Mouse (Mus musculus) MEL (cell line): ENCODE results near the gene Letm1. TPM values are rescaled to one million over a fixed set of nuclear protein-coding genes. Genes with fewer than 3 reads are reported as not detected.

ENCODE experiments used
- DNase-seq: peaks from one replicate; pipeline ENCODE4 v3.0.0; 2011; ENCODE audit warnings: low read depth, low spot score
- H3K27ac ChIP-seq: 2 replicates; pipeline ENCODE4 v1.5.1; 2012; ENCODE audit warnings: low read depth, mild to moderate bottlenecking, control low read depth, low read length, moderate library complexity; ENCODE audit not compliant: control insufficient read depth
- H3K27me3 ChIP-seq, 2 experiments: fragments of 150-350 bp in 1 of 2; sonication (generic) in 1 of 2; 2 replicates each; pipeline ENCODE4 v1.6.1; 2012; ENCODE audit warnings: low read length in 2 of 2, mild to moderate bottlenecking in 2 of 2, improper control_type of control experiment in 1 of 2, moderate library complexity in 1 of 2; ENCODE audit not compliant: insufficient read depth in 2 of 2, control insufficient read depth in 1 of 2
- H3K36me3 ChIP-seq, 2 experiments: 2 replicates each; pipeline ENCODE4 v1.6.1; 2012 to 2014; ENCODE audit warnings: low read length in 2 of 2, improper control_type of control experiment in 1 of 2, inconsistent platforms in 1 of 2, mild to moderate bottlenecking in 1 of 2; ENCODE audit not compliant: insufficient read depth in 2 of 2, control insufficient read depth in 1 of 2
- H3K4me1 ChIP-seq, 2 experiments: fragments of 150-350 bp in 1 of 2; sonication (generic) in 1 of 2; 2 replicates each; pipeline ENCODE4 v1.6.1; 2012; ENCODE audit warnings: low read length in 2 of 2, improper control_type of control experiment in 1 of 2, mild to moderate bottlenecking in 1 of 2; ENCODE audit not compliant: insufficient read depth in 2 of 2, control insufficient read depth in 1 of 2
- H3K4me3 ChIP-seq, 2 experiments: fragments of 150-350 bp in 1 of 2; sonication (generic) in 1 of 2; 2 replicates each; pipeline ENCODE4 v1.5.1; 2012; ENCODE audit warnings: low read depth in 2 of 2, low read length in 2 of 2, mild to moderate bottlenecking in 2 of 2, moderate library complexity in 2 of 2, control low read depth in 1 of 2, improper control_type of control experiment in 1 of 2; ENCODE audit not compliant: control insufficient read depth in 1 of 2, insufficient read depth in 1 of 2
- H3K79me2 ChIP-seq: 2 replicates; pipeline ENCODE4 v1.6.1; 2012; ENCODE audit warnings: mild to moderate bottlenecking, low read length, moderate library complexity; ENCODE audit not compliant: control insufficient read depth, poor library complexity, insufficient read depth
- H3K9ac ChIP-seq: 2 replicates; pipeline ENCODE4 v1.6.1; 2012; ENCODE audit warnings: low read depth, mild to moderate bottlenecking, control low read depth, low read length, moderate library complexity; ENCODE audit not compliant: control insufficient read depth, poor library complexity, severe bottlenecking
- H3K9me3 ChIP-seq: fragments of 150-350 bp; sonication (generic); replicated peaks from 2 replicates; pipeline ENCODE4 v1.6.1; 2012; ENCODE audit warnings: mild to moderate bottlenecking, low read length, improper control_type of control experiment, moderate library complexity; ENCODE audit not compliant: insufficient read depth
- BHLHE40 ChIP-seq: IDR thresholded peaks from 2 replicates; pipeline ENCODE4 v1.6.1; 2012; ENCODE audit warnings: low read depth, mild to moderate bottlenecking, inconsistent platforms, low read length, improper control_type of control experiment, borderline replicate concordance
- CHD1 ChIP-seq: IDR thresholded peaks from 2 replicates; pipeline ENCODE4 v1.6.1; 2012; ENCODE audit warnings: low read depth, mild to moderate bottlenecking, inconsistent platforms, low read length, improper control_type of control experiment
- ELF1 ChIP-seq: IDR thresholded peaks from 2 replicates; pipeline ENCODE4 v1.6.1; 2014; ENCODE audit warnings: low read depth, mild to moderate bottlenecking, inconsistent platforms, low read length, improper control_type of control experiment, moderate library complexity
- ETS1 ChIP-seq: IDR thresholded peaks from 2 replicates; pipeline ENCODE4 v1.6.1; 2012; ENCODE audit warnings: low read depth, mild to moderate bottlenecking, inconsistent platforms, low read length, improper control_type of control experiment, moderate library complexity
- GATA1 ChIP-seq: IDR thresholded peaks from 2 replicates; pipeline ENCODE4 v1.6.1; 2011; ENCODE audit warnings: low read depth, low read length, improper control_type of control experiment
- JUND ChIP-seq: IDR thresholded peaks from 2 replicates; pipeline ENCODE4 v1.6.1; 2011; ENCODE audit warnings: low read depth, mild to moderate bottlenecking, improper control_type of control experiment, low read length
- KAT2A ChIP-seq: conservative IDR thresholded peaks from 2 replicates; pipeline ENCODE4 v1.6.1; 2012; ENCODE audit warnings: low read depth, low read length, improper control_type of control experiment, inconsistent platforms
- MAZ ChIP-seq: IDR thresholded peaks from 2 replicates; pipeline ENCODE4 v1.6.1; 2012; ENCODE audit warnings: low read depth, mild to moderate bottlenecking, inconsistent platforms, low read length, improper control_type of control experiment
- MEF2A ChIP-seq: IDR thresholded peaks from 2 replicates; pipeline ENCODE4 v1.6.1; 2014; ENCODE audit warnings: low read depth, mild to moderate bottlenecking, inconsistent platforms, low read length, improper control_type of control experiment; ENCODE audit not compliant: poor library complexity, insufficient replicate concordance, severe bottlenecking; ENCODE audit errors: extremely low read depth
- MXI1 ChIP-seq: IDR thresholded peaks from 2 replicates; pipeline ENCODE4 v1.6.1; 2011; ENCODE audit warnings: mild to moderate bottlenecking, low read depth, low read length, improper control_type of control experiment
- MYB ChIP-seq: IDR thresholded peaks from 2 replicates; pipeline ENCODE4 v1.6.1; 2011; ENCODE audit warnings: mild to moderate bottlenecking, low read depth, low read length, improper control_type of control experiment
- MYC ChIP-seq: IDR thresholded peaks from 2 replicates; pipeline ENCODE4 v1.6.1; 2011; ENCODE audit warnings: low read depth, mild to moderate bottlenecking, low read length, improper control_type of control experiment, moderate library complexity
- NELFE ChIP-seq: IDR thresholded peaks from 2 replicates; pipeline ENCODE4 v1.6.1; 2011; ENCODE audit warnings: low read depth, low read length, improper control_type of control experiment
- POLR2AphosphoS5 ChIP-seq: IDR thresholded peaks from 2 replicates; pipeline ENCODE4 v1.6.1; 2012; ENCODE audit warnings: low read depth, borderline replicate concordance, mild to moderate bottlenecking, inconsistent platforms, low read length, moderate library complexity, mixed read lengths
- RAD21 ChIP-seq: IDR thresholded peaks from 2 replicates; pipeline ENCODE4 v1.6.1; 2011; ENCODE audit warnings: mild to moderate bottlenecking, low read depth, low read length, improper control_type of control experiment
- TAL1 ChIP-seq: IDR thresholded peaks from 2 replicates; pipeline ENCODE4 v1.6.1; 2012; ENCODE audit warnings: mild to moderate bottlenecking, inconsistent platforms, low read length, moderate library complexity, mixed read lengths
- UBTF ChIP-seq: IDR thresholded peaks from 2 replicates; pipeline ENCODE4 v1.6.1; 2012; ENCODE audit warnings: low read depth, mild to moderate bottlenecking, inconsistent platforms, low read length, improper control_type of control experiment, moderate library complexity, borderline replicate concordance; ENCODE audit not compliant: insufficient read depth
- USF1 ChIP-seq: IDR thresholded peaks from 2 replicates; pipeline ENCODE4 v1.6.1; 2014; ENCODE audit warnings: low read depth, mild to moderate bottlenecking, inconsistent platforms, low read length, improper control_type of control experiment, moderate library complexity
- USF2 ChIP-seq, 2 experiments: IDR thresholded peaks; 2 replicates each; pipeline ENCODE4 v1.6.1; 2011 to 2012; ENCODE audit warnings: improper control_type of control experiment in 2 of 2, low read length in 2 of 2, borderline replicate concordance in 1 of 2, inconsistent platforms in 1 of 2, low read depth in 1 of 2, mild to moderate bottlenecking in 1 of 2; ENCODE audit not compliant: insufficient read depth in 1 of 2
- ZKSCAN1 ChIP-seq: IDR thresholded peaks from 2 replicates; pipeline ENCODE4 v1.6.1; 2012; ENCODE audit warnings: low read depth, mild to moderate bottlenecking, inconsistent platforms, low read length, improper control_type of control experiment, moderate library complexity
- ZNF384 ChIP-seq: IDR thresholded peaks from 2 replicates; pipeline ENCODE4 v1.6.1; 2012; ENCODE audit warnings: low read depth, mild to moderate bottlenecking, inconsistent platforms, low read length, improper control_type of control experiment
- polyA plus RNA-seq, 2 experiments: library from polyadenylated mRNA; stranded (reverse) in 1 of 2; unstranded in 1 of 2; fragments of >175 nt in 1 of 2; fragments of >200 nt in 1 of 2; gene quantifications; 2 replicates each; pipeline versions ENCODE4 v1.2.1 to v1.2.4; 2012; ENCODE audit warnings: low replicate concordance in 2 of 2, low read depth in 1 of 2; ENCODE audit not compliant: insufficient read length in 2 of 2, insufficient read depth in 1 of 2, missing spikeins in 1 of 2
- total RNA-seq: library from RNA; depleted of rRNA; stranded (reverse); fragments of 300-350 nt; gene quantifications from 2 replicates; pipeline ENCODE4 v1.2.3, GENCODE M21; 2012

The Letm1 gene
- total and polyA plus RNA-seq, 3 experiments = 59.5 to 127 (median 119) TPM

DNA sequence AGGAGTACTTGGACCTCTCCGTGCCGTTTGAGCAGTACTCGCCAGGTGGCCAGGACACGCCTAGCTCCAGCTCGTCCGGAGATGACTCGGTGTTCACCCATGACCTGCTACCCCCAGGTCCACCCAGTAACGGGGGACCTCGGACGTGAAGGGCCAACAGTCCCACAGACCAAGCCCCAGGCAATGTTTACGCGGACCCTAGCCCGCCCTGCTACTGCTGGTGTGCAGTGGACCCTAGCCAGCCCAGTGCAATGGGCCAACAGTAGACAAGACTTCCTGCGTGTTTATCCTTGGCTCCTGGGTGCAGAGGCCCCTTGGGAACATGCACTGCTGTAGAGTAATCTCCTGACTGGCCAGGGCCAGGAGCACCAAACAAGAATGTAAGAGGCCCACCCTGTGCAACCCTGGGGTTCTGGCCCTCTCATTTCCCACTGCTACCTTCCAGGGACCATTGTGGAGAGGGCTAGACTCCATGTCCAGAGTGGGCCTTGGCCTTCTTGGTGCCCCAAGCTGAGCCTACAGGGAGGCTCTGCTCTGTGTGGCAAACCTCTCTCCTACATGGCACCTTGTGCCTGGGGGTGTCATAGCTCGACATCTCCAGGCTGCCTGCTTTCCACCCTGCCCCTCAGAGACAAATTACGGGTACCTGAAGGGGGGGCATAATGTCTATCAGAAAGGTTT, 47.1 kb downstream of the Letm1 start (continued):
- TF ChIP-seq ZKSCAN1 = no peak

DNA sequence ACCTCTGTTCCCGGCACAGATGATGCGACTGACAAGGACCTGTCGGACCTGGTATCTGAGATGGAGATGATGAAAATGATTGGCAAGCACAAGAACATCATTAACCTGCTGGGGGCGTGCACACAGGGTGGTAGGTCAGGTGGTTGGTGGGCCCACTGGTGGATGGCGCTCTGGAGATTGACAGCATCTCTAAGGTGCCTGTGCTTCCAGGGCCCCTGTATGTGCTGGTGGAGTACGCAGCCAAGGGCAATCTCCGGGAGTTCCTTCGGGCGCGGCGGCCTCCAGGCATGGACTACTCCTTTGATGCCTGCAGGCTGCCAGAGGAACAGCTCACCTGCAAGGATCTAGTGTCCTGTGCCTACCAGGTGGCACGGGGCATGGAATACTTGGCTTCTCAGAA, 48.8 kb downstream of the Letm1 start:
- TF ChIP-seq RAD21 (no peak), MXI1 (no peak), JUND (no peak), ELF1 (no peak), MYB (no peak), MAZ (no peak), NELFE (no peak), POLR2AphosphoS5 (no peak), MYC (no peak), ETS1 (no peak), KAT2A (no peak), USF2 (IDR thresholded peaks at IDR 0.05; ENCODE audit: borderline replicate concordance in 1 of 2, insufficient read depth in 1 of 2, low read depth in 1 of 2, low read length in 2 of 2) (no peak), UBTF (no peak), CHD1 (no peak), TAL1 (no peak), GATA1 (no peak), BHLHE40 (no peak), ZNF384 (no peak), MEF2A (no peak), USF1 (no peak)
- Histone ChIP-seq H3K4me1 (no peaks in the 10 kb centered on the region), H3K27me3 (no peaks in the 10 kb centered on the region)

More for the DNA sequence above, 48.8 kb downstream of the Letm1 start:
- Histone ChIP-seq H3K4me3 (no peak overlapping the region), H3K27ac (no peak overlapping the region), H3K9me3 (no peaks in the 10 kb centered on the region), H3K79me2 (no peaks in the 10 kb centered on the region), H3K36me3 (no peaks in the 10 kb centered on the region), H3K9ac (no peak overlapping the region)
- no peak for DNase-seq
